Mouse (Mus musculus): ENCODE results near the gene Sec24d. TPM values are rescaled to one million over a fixed set of nuclear protein-coding genes. Genes with fewer than 3 reads are reported as not detected.
A peak's percentile ranks its signal among the peaks of the same experiment; 100 is the strongest.

Sec24d gene
- total and polyA plus RNA-seq, 2 experiments from 2014 or later, result 11.2 to 24.6 TPM

DNA sequence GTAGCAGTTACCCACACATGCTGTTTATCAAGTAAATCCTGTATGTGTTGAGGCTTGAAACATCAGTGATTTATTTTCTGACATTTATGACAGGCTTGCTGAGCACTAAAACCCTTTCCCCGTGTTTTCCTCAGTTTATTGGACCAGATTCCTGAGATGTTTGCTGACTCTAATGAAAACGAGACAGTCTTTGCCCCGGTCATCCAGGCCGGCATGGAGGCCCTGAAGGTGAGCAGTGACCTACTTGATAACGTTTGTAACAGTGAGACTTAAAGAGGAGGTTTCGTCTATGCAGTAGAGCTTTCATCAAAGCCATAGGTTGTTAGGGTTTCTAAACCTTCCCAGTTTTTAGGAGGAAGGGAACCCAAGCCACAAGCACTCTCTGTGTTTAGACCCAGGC is 76.4 kb downstream of the Sec24d start:
- no peak overlapping the region for H3K27ac ChIP-seq (ENCODE audit: low read depth, low read length)
- no peak for DNase-seq (ENCODE audit: low spot score)
- no peak overlapping the region for H3K4me3 ChIP-seq (ENCODE audit: low read depth, low read length)
- no peaks in the 10 kb centered on the region for H3K4me1 ChIP-seq (ENCODE audit: insufficient read depth, low read length)
- TF ChIP-seq CTCF (IDR thresholded peaks at IDR 0.05), result no peak
- H3K9ac ChIP-seq (replicated peaks; ENCODE audit: low read length, poor library complexity, severe bottlenecking), result no peak overlapping the region
- no peak overlapping the region for H3K4me2 ChIP-seq (ENCODE audit: low read depth, low read length, poor library complexity, severe bottlenecking)
- no peaks in the 10 kb centered on the region for H3K9me3 ChIP-seq (ENCODE audit: low read length)
- ATAC-seq (ENCODE audit: low FRiP score), result no peak
- no peaks in the 10 kb centered on the region for H3K27me3 ChIP-seq (ENCODE audit: insufficient read depth, low read length)
- WGBS, result 81% methylated on average over 6 of the region's 6 CpGs
- H3K36me3 ChIP-seq (ENCODE audit: insufficient read depth, low read length), result no peaks in the 10 kb centered on the region

DNA sequence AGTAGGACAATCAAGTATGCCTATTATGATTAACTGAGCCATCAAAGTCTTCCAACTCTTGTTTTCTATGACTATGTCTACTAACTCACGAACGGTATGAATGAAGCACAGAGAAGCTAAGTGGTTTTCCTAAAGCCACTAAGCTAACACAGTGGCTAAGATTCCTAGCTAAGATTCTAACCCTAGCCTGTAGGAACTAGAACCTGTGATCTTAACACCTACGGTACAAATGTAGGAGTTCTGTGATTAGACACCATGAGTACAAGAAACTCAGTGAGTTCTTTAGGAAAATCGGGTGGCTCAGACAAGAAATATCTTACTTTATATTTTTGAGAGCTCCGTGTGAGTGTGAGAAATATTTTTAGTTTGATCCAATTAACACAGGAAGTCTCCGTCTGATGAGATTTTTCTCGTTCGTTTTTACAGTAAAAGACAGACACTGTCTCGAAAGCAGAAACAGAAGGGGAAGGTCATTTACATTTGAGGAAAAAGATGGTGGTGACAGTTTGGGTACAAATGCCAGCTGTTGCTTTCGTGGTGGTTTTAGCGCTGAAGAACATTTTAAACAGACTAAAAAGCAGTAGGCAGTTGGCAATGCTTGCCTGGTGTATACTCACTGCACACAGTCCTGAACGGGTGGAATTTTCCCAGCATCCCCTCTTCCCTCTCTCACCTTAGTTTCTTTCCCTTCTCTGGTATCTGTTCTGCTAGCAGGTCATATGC is 81.0 kb downstream of the Sec24d start:
- H3K36me3 ChIP-seq (ENCODE audit: insufficient read depth, low read length), result no peaks in the 10 kb centered on the region
- ATAC-seq (ENCODE audit: low FRiP score), result no peak
- DNase-seq (ENCODE audit: low spot score), result no peak
- no peaks in the 10 kb centered on the region for H3K9me3 ChIP-seq (ENCODE audit: low read length)
- no peaks in the 10 kb centered on the region for H3K4me1 ChIP-seq (ENCODE audit: insufficient read depth, low read length)
- H3K4me2 ChIP-seq (ENCODE audit: low read depth, low read length, poor library complexity, severe bottlenecking), result no peak overlapping the region
- WGBS, result 93% methylated on average over 12 of the region's 12 CpGs
- H3K9ac ChIP-seq (replicated peaks; ENCODE audit: low read length, poor library complexity, severe bottlenecking), result no peak overlapping the region
- no peak overlapping the region for H3K4me3 ChIP-seq (ENCODE audit: low read depth, low read length)
- H3K27me3 ChIP-seq (ENCODE audit: insufficient read depth, low read length), result no peaks in the 10 kb centered on the region
- no peak for TF ChIP-seq CTCF (IDR thresholded peaks at IDR 0.05)
- H3K27ac ChIP-seq (ENCODE audit: low read depth, low read length), result no peak overlapping the region

DNA sequence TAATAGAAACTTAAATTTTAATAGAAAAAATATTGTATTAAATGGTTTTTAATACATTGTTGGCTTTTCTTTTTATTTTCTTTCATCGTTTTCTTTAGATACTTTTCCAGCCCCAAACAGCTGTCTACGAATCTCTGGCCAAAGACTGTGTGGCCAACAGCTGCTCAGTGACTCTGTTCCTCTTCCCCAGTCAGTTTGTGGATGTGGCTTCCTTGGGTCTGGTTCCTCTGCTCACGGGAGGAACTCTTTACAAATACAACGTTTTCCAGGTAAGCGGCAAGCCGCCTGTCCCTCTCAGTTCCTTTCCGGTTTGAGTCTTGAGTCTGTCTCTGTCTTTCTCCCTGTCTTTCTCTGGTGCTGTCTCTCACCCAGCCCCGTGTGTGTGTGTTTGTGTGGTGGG is 83.3 kb downstream of the Sec24d start:
- DNase-seq (ENCODE audit: low spot score) (no peak), ATAC-seq (ENCODE audit: low FRiP score) (no peak)
- TF ChIP-seq CTCF (IDR thresholded peaks at IDR 0.05), result no peak
- Histone ChIP-seq H3K4me2 (ENCODE audit: low read depth, low read length, poor library complexity, severe bottlenecking) (no peak overlapping the region), H3K9me3 (ENCODE audit: low read length) (no peaks in the 10 kb centered on the region), H3K9ac (replicated peaks; ENCODE audit: low read length, poor library complexity, severe bottlenecking) (no peak overlapping the region), H3K4me3 (ENCODE audit: low read depth, low read length) (no peak overlapping the region), H3K36me3 (ENCODE audit: insufficient read depth, low read length) (no peaks in the 10 kb centered on the region), H3K4me1 (ENCODE audit: insufficient read depth, low read length) (no peaks in the 10 kb centered on the region), H3K27ac (ENCODE audit: low read depth, low read length) (no peak overlapping the region), H3K27me3 (ENCODE audit: insufficient read depth, low read length) (no peaks in the 10 kb centered on the region)
- 89% methylated on average over 8 of the region's 8 CpGs for WGBS

DNA sequence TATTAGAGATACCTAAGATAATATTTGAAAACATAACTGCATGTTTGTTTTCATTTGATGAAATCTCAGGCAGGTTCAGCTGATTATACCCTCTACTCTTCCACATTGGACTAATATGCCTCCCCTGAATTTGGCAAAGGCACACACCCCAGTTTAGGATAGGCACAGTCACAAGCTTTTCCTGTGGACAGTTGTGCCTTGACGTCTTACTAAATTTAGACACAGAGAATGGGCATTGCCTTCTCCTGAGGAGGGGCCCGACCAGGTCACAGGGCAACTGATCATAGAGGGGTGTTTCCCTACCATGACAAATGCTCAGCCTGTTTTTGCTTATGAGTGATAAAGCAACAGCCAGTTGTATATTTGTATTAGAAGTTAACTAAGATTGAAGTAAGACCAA is 84.3 kb downstream of the Sec24d start:
- Histone ChIP-seq H3K9ac (replicated peaks; ENCODE audit: low read length, poor library complexity, severe bottlenecking) (no peak overlapping the region), H3K4me2 (ENCODE audit: low read depth, low read length, poor library complexity, severe bottlenecking) (no peak overlapping the region), H3K9me3 (ENCODE audit: low read length) (no peaks in the 10 kb centered on the region), H3K4me3 (ENCODE audit: low read depth, low read length) (no peak overlapping the region), H3K36me3 (ENCODE audit: insufficient read depth, low read length) (no peaks in the 10 kb centered on the region), H3K4me1 (ENCODE audit: insufficient read depth, low read length) (no peaks in the 10 kb centered on the region), H3K27me3 (ENCODE audit: insufficient read depth, low read length) (no peaks in the 10 kb centered on the region), H3K27ac (ENCODE audit: low read depth, low read length) (no peak overlapping the region)
- WGBS, result 81% methylated on average over 2 of the region's 2 CpGs
- DNase-seq (ENCODE audit: low spot score) (no peak), ATAC-seq (ENCODE audit: low FRiP score) (no peak)
- no peak for TF ChIP-seq CTCF (IDR thresholded peaks at IDR 0.05)

DNA sequence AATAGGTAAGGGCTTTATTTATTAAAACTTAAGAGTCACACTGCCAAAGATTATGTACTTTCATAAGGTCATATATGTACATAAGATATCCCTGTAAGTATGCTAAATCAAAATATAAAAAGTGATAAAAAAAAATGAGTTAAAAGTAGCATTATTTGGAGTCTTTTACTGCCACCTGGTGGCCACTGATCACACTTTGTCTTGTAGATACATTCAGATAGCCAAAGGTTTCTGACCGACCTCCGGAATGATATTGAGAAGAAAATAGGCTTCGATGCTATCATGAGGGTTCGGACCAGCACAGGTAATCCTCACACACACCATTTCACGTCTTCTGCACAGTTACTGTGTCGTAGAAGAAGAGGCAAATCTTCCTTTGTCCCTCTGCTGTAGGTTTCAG is 85.9 kb downstream of the Sec24d start:
- no peak overlapping the region for H3K9ac ChIP-seq (replicated peaks; ENCODE audit: low read length, poor library complexity, severe bottlenecking)
- peak; percentile 84 for DNase-seq (ENCODE audit: low spot score)
- no peaks in the 10 kb centered on the region for H3K27me3 ChIP-seq (ENCODE audit: insufficient read depth, low read length)
- WGBS, result 60% methylated on average over 6 of the region's 6 CpGs
- no peaks in the 10 kb centered on the region for H3K36me3 ChIP-seq (ENCODE audit: insufficient read depth, low read length)
- no peak for ATAC-seq (ENCODE audit: low FRiP score)
- H3K27ac ChIP-seq (ENCODE audit: low read depth, low read length), result no peak overlapping the region
- no peak overlapping the region for H3K4me2 ChIP-seq (ENCODE audit: low read depth, low read length, poor library complexity, severe bottlenecking)
- peak; percentile 81 for TF ChIP-seq CTCF (IDR thresholded peaks at IDR 0.05)
- no peaks in the 10 kb centered on the region for H3K4me1 ChIP-seq (ENCODE audit: insufficient read depth, low read length)
- no peaks in the 10 kb centered on the region for H3K9me3 ChIP-seq (ENCODE audit: low read length)
- H3K4me3 ChIP-seq (ENCODE audit: low read depth, low read length), result no peak overlapping the region

DNA sequence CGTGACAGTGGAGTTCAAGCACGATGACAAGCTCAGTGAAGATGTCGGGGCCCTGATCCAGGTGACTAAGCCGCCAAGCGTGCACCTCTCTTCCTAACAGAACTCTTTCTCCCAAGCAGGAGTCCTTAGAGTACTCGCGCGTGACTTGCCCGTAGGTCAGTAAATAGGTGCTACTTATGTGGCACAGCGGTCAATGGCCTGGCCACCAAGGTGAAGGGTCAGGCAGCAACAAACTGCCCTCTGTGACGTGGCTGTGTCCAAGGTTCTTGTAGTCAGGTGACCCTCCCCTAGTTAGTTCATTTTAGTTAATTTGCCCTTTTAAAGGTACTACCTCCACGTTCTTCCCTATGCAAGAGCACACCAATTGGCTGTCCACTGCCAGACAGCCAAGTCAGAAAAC is 86.4 kb downstream of the Sec24d start:
- no peaks in the 10 kb centered on the region for H3K36me3 ChIP-seq (ENCODE audit: insufficient read depth, low read length)
- 89% methylated on average over 12 of the region's 12 CpGs for WGBS
- H3K4me2 ChIP-seq (ENCODE audit: low read depth, low read length, poor library complexity, severe bottlenecking), result no peak overlapping the region
- no peak overlapping the region for H3K9ac ChIP-seq (replicated peaks; ENCODE audit: low read length, poor library complexity, severe bottlenecking)
- DNase-seq (ENCODE audit: low spot score) (no peak), ATAC-seq (ENCODE audit: low FRiP score) (no peak)
- no peak overlapping the region for H3K4me3 ChIP-seq (ENCODE audit: low read depth, low read length)
- no peak overlapping the region for H3K27ac ChIP-seq (ENCODE audit: low read depth, low read length)
- no peaks in the 10 kb centered on the region for H3K9me3 ChIP-seq (ENCODE audit: low read length)
- TF ChIP-seq CTCF (IDR thresholded peaks at IDR 0.05), result no peak
- no peaks in the 10 kb centered on the region for H3K4me1 ChIP-seq (ENCODE audit: insufficient read depth, low read length)
- H3K27me3 ChIP-seq (ENCODE audit: insufficient read depth, low read length), result no peaks in the 10 kb centered on the region
